Mouse (Mus musculus) intestine, embryonic 14.5 days (tissue): ENCODE results near the gene Acot4. TPM values are rescaled to one million over a fixed set of nuclear protein-coding genes. Genes with fewer than 3 reads are reported as not detected.
A peak's percentile ranks its signal among the peaks of the same experiment; 100 is the strongest.
"Not testable (repeated sequence)": the region's sequence is repeated elsewhere in the genome, so short reads cannot be mapped to it uniquely, and the experiment has no call there.

Source experiments
- ATAC-seq: fragments of 200-750 bp; cut with Nextera tagmentation; replicated peaks from 2 replicates; pipeline ENCODE4 v1.8.0; 2017; ENCODE audit warnings: low read depth, moderate number of reproducible peaks, moderate TSS enrichment, moderate library complexity; ENCODE audit not compliant: low FRiP score, low TSS enrichment
- DNase-seq: peaks from one replicate; pipeline ENCODE4 v3.0.0-alpha.2; 2018; ENCODE audit warnings: low spot score
- H3K27ac ChIP-seq: fragments of 300-500 bp; sonication (generic); 2 replicates; pipeline ENCODE4 v1.5.1; 2014; ENCODE audit warnings: low read depth, mild to moderate bottlenecking, control low read depth
- H3K27me3 ChIP-seq: fragments of 300-500 bp; sonication (generic); replicated peaks from 2 replicates; pipeline ENCODE4 v1.6.1; 2014; ENCODE audit warnings: low read length, control low read depth; ENCODE audit not compliant: control insufficient read depth, insufficient read depth
- H3K36me3 ChIP-seq: fragments of 300-500 bp; sonication (generic); 2 replicates; pipeline ENCODE4 v1.6.1; 2014; ENCODE audit warnings: low read length, control low read depth; ENCODE audit not compliant: control insufficient read depth, insufficient read depth
- H3K4me1 ChIP-seq: fragments of 300-500 bp; sonication (generic); replicated peaks from 2 replicates; pipeline ENCODE4 v1.6.1; 2014; ENCODE audit warnings: low read length, control low read depth, mixed read lengths; ENCODE audit not compliant: control insufficient read depth, insufficient read depth
- H3K4me2 ChIP-seq: fragments of 300-500 bp; sonication (generic); 2 replicates; pipeline ENCODE4 v1.6.1; 2014; ENCODE audit warnings: low read length
- H3K4me3 ChIP-seq: fragments of 300-500 bp; sonication (generic); 2 replicates; pipeline ENCODE4 v1.5.1; 2014; ENCODE audit warnings: low read depth, low read length, control low read depth, mixed read lengths
- H3K9ac ChIP-seq: fragments of 300-500 bp; sonication (generic); 2 replicates; pipeline ENCODE4 v1.6.1; 2014; ENCODE audit warnings: mild to moderate bottlenecking, low read length
- H3K9me3 ChIP-seq: fragments of 300-500 bp; sonication (generic); 2 replicates; pipeline ENCODE4 v1.6.1; 2016; ENCODE audit warnings: low read length, control low read depth; ENCODE audit not compliant: control insufficient read depth
- WGBS: fragments of 180-500 bp; shearing (Covaris S2); extraction: QIAGEN DNeasy Blood & Tissue Kit; methylation state at CpG from one replicate; pipeline ENCODE4 v1.1.7; 2014; 5-methylcytosine and 5-hydroxymethylcytosine counted together
- polyA plus RNA-seq: library from polyadenylated mRNA; unstranded; fragments of >200 nt; fragmentation: Nextera tagmentation; extraction: Ambion mirVana; gene quantifications from 2 replicates; pipeline ENCODE4 v1.2.1, GENCODE M21; 2014

Acot4 gene
- polyA plus RNA-seq: 2.2 and 2.5 TPM in 2 replicates

DNA sequence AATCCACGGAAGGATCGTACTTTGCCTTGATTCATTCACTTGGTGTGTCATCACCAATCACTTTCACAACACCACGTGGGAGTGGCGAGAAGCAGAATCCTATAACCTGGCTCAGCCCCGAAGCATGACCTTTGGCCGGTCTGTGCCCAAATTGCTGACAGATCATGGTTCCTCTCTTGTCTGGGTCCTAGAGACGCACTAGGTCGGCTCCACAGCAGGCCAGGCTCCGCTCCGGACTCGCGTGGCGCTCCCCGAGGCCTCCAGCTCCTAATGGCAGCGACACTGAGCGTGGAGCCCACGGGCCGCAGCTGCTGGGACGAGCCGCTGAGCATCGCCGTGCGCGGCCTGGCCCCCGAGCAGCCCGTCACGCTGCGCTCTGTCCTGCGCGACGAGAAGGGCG lies at the start of gene Acot4:
TSS of gene Acot4 (plus strand) at position 139 of the 400 bp plus-strand sequence.
- H3K9me3 ChIP-seq, H3K27ac ChIP-seq, H3K36me3 ChIP-seq, H3K4me1 ChIP-seq, H3K27me3 ChIP-seq: not testable (repeated sequence)
- WGBS: 6% methylated on average over 23 of the region's 32 CpGs
- H3K9ac ChIP-seq: peak within 1 kb of the TSS; percentile 42
- peak within 1 kb of the TSS; percentile 58 for H3K4me2 ChIP-seq
- ATAC-seq (peak; percentile 60; the same call in 1 of the 2 replicates), DNase-seq (peak; percentile 74)
- H3K4me3 ChIP-seq: peak within 1 kb of the TSS; percentile 40

DNA sequence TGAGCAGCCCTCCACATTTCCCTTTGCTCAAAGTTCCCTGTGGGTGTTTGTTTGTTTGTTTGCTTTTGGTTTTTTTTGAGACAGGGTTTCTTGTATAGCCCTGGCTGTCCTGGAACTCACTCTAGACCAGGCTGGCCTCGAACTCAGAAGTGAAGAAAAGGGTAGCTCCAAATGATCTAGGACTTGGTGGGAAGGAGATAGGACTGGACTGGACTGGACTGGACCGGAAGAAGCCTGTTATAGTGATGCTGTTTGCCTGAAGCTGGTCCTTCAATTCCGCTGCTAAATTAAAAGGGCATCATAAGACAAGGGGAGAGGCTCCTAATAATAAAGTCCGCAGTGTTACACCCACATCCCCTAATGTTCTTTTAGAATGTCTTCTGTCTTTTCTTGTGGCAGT lies 49.7 kb upstream of the Acot4 start:
- Histone ChIP-seq H3K9ac (peak overlapping the region; percentile 74), H3K27ac (peak overlapping the region; percentile 93), H3K27me3 (no peaks in the 10 kb centered on the region), H3K4me3 (peak overlapping the region; percentile 55), H3K4me2 (peak overlapping the region; percentile 59), H3K9me3 (no peaks in the 10 kb centered on the region), H3K4me1 (peaks cover 12% of the 10 kb centered on the region), H3K36me3 (peaks cover 12% of the 10 kb centered on the region)
- ATAC-seq: peak; percentile 44; the same call in 1 of the 2 replicates
- DNase-seq: no peak
- 65% methylated on average over 4 of the region's 4 CpGs for WGBS

DNA sequence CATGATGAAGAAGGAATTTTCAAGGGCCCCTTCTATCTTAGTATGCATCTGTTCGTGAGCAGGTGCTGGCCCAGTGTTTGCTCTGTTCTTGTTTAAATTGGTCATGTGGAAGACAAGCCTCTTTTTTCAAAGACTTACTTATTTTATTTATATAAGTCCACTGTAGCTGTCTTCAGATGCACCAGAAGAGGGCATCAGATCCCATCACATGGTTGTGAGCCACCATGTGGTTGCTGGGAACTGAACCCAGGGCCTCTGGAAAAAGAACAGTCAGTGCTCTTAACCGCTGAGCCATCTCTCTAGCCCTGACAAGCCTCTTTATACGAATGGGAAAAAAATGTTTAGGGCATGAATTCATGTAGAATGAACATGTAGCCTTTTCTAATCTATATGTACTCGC lies 48.8 kb upstream of the Acot4 start:
- H3K4me3 ChIP-seq: no peak overlapping the region
- peaks cover 12% of the 10 kb centered on the region for H3K4me1 ChIP-seq
- DNase-seq (no peak), ATAC-seq (no peak)
- 93% methylated on average over 4 of the region's 4 CpGs for WGBS
- H3K27ac ChIP-seq: no peak overlapping the region
- no peak overlapping the region for H3K9ac ChIP-seq
- H3K9me3 ChIP-seq: no peaks in the 10 kb centered on the region
- H3K27me3 ChIP-seq: no peaks in the 10 kb centered on the region
- no peak overlapping the region for H3K4me2 ChIP-seq
- H3K36me3 ChIP-seq: peaks cover 15% of the 10 kb centered on the region

DNA sequence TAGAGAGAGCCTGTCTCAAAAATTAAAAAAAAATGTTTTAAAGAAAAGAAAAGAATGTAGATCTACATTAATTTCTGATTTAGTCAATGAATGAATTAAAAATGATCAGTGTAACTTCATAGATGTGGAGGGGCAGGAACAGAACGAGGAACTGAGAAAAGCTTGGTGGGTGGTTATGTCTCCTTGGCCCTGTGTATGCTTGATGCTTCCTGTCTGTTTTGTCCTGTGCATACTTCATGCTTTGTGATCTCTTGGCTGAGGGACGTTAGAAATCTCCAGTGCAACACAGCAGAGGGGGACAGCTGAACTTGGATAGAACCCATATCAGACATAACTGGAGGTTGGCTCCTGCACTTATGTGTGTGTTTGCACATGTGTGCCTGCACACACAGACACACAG lies 41.0 kb upstream of the Acot4 start:
- no peak for DNase-seq
- ATAC-seq: no peak
- Histone ChIP-seq H3K36me3 (peaks cover 8% of the 10 kb centered on the region), H3K4me3 (no peak overlapping the region), H3K4me1 (no peaks in the 10 kb centered on the region), H3K27ac (no peak overlapping the region), H3K9me3 (peaks cover 2% of the 10 kb centered on the region; the same call in 1 of the 2 replicates), H3K4me2 (no peak overlapping the region), H3K9ac (no peak overlapping the region), H3K27me3 (no peaks in the 10 kb centered on the region)
- 63% methylated on average over 2 of the region's 2 CpGs for WGBS

DNA sequence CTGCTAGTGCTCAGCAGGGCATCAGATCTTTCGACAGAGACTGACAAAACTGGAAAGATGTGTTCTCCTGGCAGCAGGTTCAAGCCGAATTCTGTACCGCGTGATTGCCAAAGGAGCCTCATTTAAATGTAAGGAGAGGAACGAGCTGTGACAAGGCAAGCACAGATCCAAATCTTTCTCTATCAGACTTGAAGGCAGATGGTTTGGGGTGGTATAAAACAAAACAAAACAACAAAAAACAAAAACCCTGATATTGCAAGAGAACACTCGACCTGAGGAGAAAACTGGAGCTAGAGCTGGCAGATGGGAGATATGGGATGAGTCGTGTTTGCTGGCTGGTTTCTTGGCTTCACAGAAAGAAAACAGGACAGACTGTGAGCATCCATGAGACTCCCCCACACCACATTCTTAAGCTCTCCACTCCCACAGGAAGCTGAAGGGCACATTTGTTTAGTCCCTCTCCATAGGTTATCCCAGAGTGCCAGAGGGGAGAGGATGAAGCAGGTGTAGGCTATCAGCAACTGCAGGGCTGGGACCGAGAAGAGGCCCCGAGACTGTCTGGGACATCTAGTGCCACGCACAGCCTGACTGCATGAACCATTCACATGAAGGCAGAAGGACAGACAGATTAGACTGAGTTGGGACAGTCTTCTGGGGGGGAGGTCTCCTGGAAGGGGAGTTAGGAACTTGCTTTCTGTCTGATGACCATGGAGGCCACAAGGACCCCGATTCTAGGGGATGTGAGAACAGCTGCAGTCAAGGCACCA lies 39.7 kb upstream of the Acot4 start:
- no peak for ATAC-seq
- Histone ChIP-seq H3K27me3 (no peaks in the 10 kb centered on the region), H3K9me3 (peaks cover 2% of the 10 kb centered on the region; the same call in 1 of the 2 replicates), H3K4me1 (no peaks in the 10 kb centered on the region), H3K27ac (no peak overlapping the region), H3K36me3 (peaks cover 3% of the 10 kb centered on the region; the same call in 1 of the 2 replicates), H3K4me2 (no peak overlapping the region), H3K9ac (no peak overlapping the region), H3K4me3 (no peak overlapping the region)
- 60% methylated on average over 11 of the region's 11 CpGs for WGBS
- no peak for DNase-seq

DNA sequence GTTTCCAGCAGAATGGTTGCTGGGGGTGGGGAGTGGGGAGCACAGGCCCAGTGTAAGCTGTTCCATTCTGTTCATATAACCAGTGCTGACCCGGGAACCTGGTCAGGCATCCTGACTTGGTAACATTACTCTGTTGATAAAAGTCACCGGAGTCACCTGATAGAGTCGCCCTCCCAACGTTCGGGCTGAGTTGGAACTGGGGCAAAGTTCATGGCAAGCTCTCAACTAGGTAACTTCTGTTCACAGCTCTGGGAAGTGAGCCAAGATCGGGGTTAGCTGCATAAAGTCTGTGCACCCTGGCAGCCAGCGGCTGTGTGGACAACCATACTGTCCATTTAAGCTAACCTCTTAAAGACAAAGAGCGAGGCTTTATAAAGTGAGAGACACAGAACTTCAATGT lies 38.9 kb upstream of the Acot4 start:
- H3K9ac ChIP-seq, DNase-seq, H3K9me3 ChIP-seq, H3K27ac ChIP-seq, H3K36me3 ChIP-seq, H3K4me2 ChIP-seq, H3K27me3 ChIP-seq, H3K4me3 ChIP-seq, H3K4me1 ChIP-seq, ATAC-seq: not testable (repeated sequence)
- WGBS: 56% methylated on average over 8 of the region's 8 CpGs

DNA sequence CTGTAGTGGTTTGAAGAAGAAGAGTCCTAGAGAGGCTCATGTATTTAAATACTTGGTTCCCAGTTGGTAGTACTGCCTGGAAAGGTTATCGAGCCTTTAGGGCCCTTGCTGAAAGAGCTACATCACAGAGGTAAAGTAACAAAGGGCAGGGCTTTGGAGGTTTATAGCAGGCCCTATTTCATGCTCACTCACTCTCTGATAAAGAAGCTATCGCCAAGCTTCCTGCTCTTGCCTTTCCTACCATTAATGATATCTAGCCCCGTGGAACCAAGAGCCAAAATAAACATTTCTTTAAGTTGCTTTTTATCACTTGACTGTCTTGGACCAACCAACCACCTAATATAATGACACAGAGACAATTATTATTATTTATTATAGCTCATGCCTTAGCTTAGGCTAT lies 37.8 kb upstream of the Acot4 start:
- ATAC-seq (no peak), DNase-seq (no peak)
- Histone ChIP-seq H3K27ac (no peak overlapping the region), H3K4me1 (no peaks in the 10 kb centered on the region), H3K9me3 (peaks cover 2% of the 10 kb centered on the region; the same call in 1 of the 2 replicates), H3K4me3 (no peak overlapping the region), H3K9ac (no peak overlapping the region), H3K4me2 (no peak overlapping the region), H3K36me3 (no peaks in the 10 kb centered on the region), H3K27me3 (no peaks in the 10 kb centered on the region)
- WGBS: 44% methylated on average over 3 of the region's 3 CpGs

- H3K4me1 ChIP-seq: no peaks in the 10 kb centered on the region
- H3K27ac ChIP-seq: no peak overlapping the region
- 76% methylated on average over 1 of the region's 1 CpGs for WGBS
- DNase-seq (no peak), ATAC-seq (no peak)
- H3K4me3 ChIP-seq: no peak overlapping the region
- H3K9ac ChIP-seq: no peak overlapping the region
- no peaks in the 10 kb centered on the region for H3K27me3 ChIP-seq
- H3K36me3 ChIP-seq: no peaks in the 10 kb centered on the region
- peaks cover 2% of the 10 kb centered on the region; the same call in 1 of the 2 replicates for H3K9me3 ChIP-seq
- no peak overlapping the region for H3K4me2 ChIP-seq
Measured at GRCm38 (mm10) chr12:84003866-84004265, 34.3 kb upstream of the Acot4 start.

DNA sequence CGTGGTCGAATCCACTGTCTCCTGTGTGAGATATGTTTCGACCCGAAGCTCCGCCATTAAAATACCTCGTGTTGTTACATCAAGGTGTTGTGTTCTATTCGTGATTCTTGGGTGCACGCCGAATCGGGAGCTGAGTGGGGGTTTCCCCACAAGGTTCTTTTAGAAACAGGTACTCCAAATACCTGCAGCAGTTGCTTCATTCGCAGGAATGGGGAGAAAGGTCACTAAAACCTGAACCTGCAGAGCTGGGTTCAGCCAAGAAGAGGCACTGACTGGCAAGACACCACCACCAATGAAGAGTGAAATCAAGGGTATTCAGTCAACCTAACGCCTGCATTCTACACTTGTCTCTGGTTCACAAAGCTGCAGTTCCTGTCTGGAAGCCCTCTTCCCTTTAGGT lies 29.9 kb upstream of the Acot4 start:
- Histone ChIP-seq H3K4me1 (peaks cover 8% of the 10 kb centered on the region; the same call in 1 of the 2 replicates), H3K36me3 (no peaks in the 10 kb centered on the region), H3K9me3 (no peaks in the 10 kb centered on the region), H3K9ac (no peak overlapping the region), H3K27me3 (no peaks in the 10 kb centered on the region), H3K4me3 (no peak overlapping the region), H3K4me2 (no peak overlapping the region), H3K27ac (no peak overlapping the region)
- WGBS: 94% methylated on average over 10 of the region's 12 CpGs
- DNase-seq: no peak
- ATAC-seq: no peak
